Mouse (Mus musculus) MEL (cell line): ENCODE measurements around the gene Gpr55. TPM values are rescaled to one million over a fixed set of nuclear protein-coding genes. Genes with fewer than 3 reads are reported as not detected.
A peak's percentile ranks its signal among the peaks of the same experiment; 100 is the strongest.

Experiments used
- DNase-seq: peaks from one replicate; pipeline ENCODE4 v3.0.0; 2011; ENCODE audit warnings: low read depth, low spot score
- H3K27ac ChIP-seq: 2 replicates; pipeline ENCODE4 v1.5.1; 2012; ENCODE audit warnings: low read depth, mild to moderate bottlenecking, control low read depth, low read length, moderate library complexity; ENCODE audit not compliant: control insufficient read depth
- H3K27me3 ChIP-seq, 2 experiments: fragments of 150-350 bp in 1 of 2; sonication (generic) in 1 of 2; 2 replicates each; pipeline ENCODE4 v1.6.1; 2012; ENCODE audit warnings: low read length in 2 of 2, mild to moderate bottlenecking in 2 of 2, improper control_type of control experiment in 1 of 2, moderate library complexity in 1 of 2; ENCODE audit not compliant: insufficient read depth in 2 of 2, control insufficient read depth in 1 of 2
- H3K36me3 ChIP-seq, 2 experiments: 2 replicates each; pipeline ENCODE4 v1.6.1; 2012 to 2014; ENCODE audit warnings: low read length in 2 of 2, improper control_type of control experiment in 1 of 2, inconsistent platforms in 1 of 2, mild to moderate bottlenecking in 1 of 2; ENCODE audit not compliant: insufficient read depth in 2 of 2, control insufficient read depth in 1 of 2
- H3K4me1 ChIP-seq, 2 experiments: fragments of 150-350 bp in 1 of 2; sonication (generic) in 1 of 2; 2 replicates each; pipeline ENCODE4 v1.6.1; 2012; ENCODE audit warnings: low read length in 2 of 2, improper control_type of control experiment in 1 of 2, mild to moderate bottlenecking in 1 of 2; ENCODE audit not compliant: insufficient read depth in 2 of 2, control insufficient read depth in 1 of 2
- H3K4me3 ChIP-seq, 2 experiments: fragments of 150-350 bp in 1 of 2; sonication (generic) in 1 of 2; 2 replicates each; pipeline ENCODE4 v1.5.1; 2012; ENCODE audit warnings: low read depth in 2 of 2, low read length in 2 of 2, mild to moderate bottlenecking in 2 of 2, moderate library complexity in 2 of 2, control low read depth in 1 of 2, improper control_type of control experiment in 1 of 2; ENCODE audit not compliant: control insufficient read depth in 1 of 2, insufficient read depth in 1 of 2
- H3K79me2 ChIP-seq: 2 replicates; pipeline ENCODE4 v1.6.1; 2012; ENCODE audit warnings: mild to moderate bottlenecking, low read length, moderate library complexity; ENCODE audit not compliant: control insufficient read depth, poor library complexity, insufficient read depth
- H3K9ac ChIP-seq: 2 replicates; pipeline ENCODE4 v1.6.1; 2012; ENCODE audit warnings: low read depth, mild to moderate bottlenecking, control low read depth, low read length, moderate library complexity; ENCODE audit not compliant: control insufficient read depth, poor library complexity, severe bottlenecking
- H3K9me3 ChIP-seq: fragments of 150-350 bp; sonication (generic); replicated peaks from 2 replicates; pipeline ENCODE4 v1.6.1; 2012; ENCODE audit warnings: mild to moderate bottlenecking, low read length, improper control_type of control experiment, moderate library complexity; ENCODE audit not compliant: insufficient read depth
- BHLHE40 ChIP-seq: IDR thresholded peaks from 2 replicates; pipeline ENCODE4 v1.6.1; 2012; ENCODE audit warnings: low read depth, mild to moderate bottlenecking, inconsistent platforms, low read length, improper control_type of control experiment, borderline replicate concordance
- CHD1 ChIP-seq: IDR thresholded peaks from 2 replicates; pipeline ENCODE4 v1.6.1; 2012; ENCODE audit warnings: low read depth, mild to moderate bottlenecking, inconsistent platforms, low read length, improper control_type of control experiment
- CHD2 ChIP-seq: IDR thresholded peaks from 2 replicates; pipeline ENCODE4 v1.6.1; 2011; ENCODE audit warnings: low read length, improper control_type of control experiment
- CTCF ChIP-seq, 3 experiments: IDR thresholded peaks in 2 of 3; conservative IDR thresholded peaks in 1 of 3; 2 replicates each; pipeline ENCODE4 v1.5.1; 2011 to 2012; ENCODE audit warnings: low read length in 3 of 3, low read depth in 2 of 3, mild to moderate bottlenecking in 2 of 3, improper control_type of control experiment in 1 of 3, inconsistent platforms in 1 of 3, mixed read lengths in 1 of 3, moderate library complexity in 1 of 3; ENCODE audit not compliant: control insufficient read depth in 1 of 3, insufficient read depth in 1 of 3, poor library complexity in 1 of 3, severe bottlenecking in 1 of 3
- E2F4 ChIP-seq: IDR thresholded peaks from 2 replicates; pipeline ENCODE4 v1.6.1; 2011; ENCODE audit warnings: low read depth, low read length, improper control_type of control experiment, borderline replicate concordance
- ELF1 ChIP-seq: IDR thresholded peaks from 2 replicates; pipeline ENCODE4 v1.6.1; 2014; ENCODE audit warnings: low read depth, mild to moderate bottlenecking, inconsistent platforms, low read length, improper control_type of control experiment, moderate library complexity
- EP300 ChIP-seq, 2 experiments: IDR thresholded peaks; 2 replicates each; pipeline ENCODE4 v1.6.1; 2011; ENCODE audit warnings: improper control_type of control experiment in 2 of 2, low read length in 2 of 2, low read depth in 1 of 2, mild to moderate bottlenecking in 1 of 2
- ETS1 ChIP-seq: IDR thresholded peaks from 2 replicates; pipeline ENCODE4 v1.6.1; 2012; ENCODE audit warnings: low read depth, mild to moderate bottlenecking, inconsistent platforms, low read length, improper control_type of control experiment, moderate library complexity
- KAT2A ChIP-seq: conservative IDR thresholded peaks from 2 replicates; pipeline ENCODE4 v1.6.1; 2012; ENCODE audit warnings: low read depth, low read length, improper control_type of control experiment, inconsistent platforms
- MXI1 ChIP-seq: IDR thresholded peaks from 2 replicates; pipeline ENCODE4 v1.6.1; 2011; ENCODE audit warnings: mild to moderate bottlenecking, low read depth, low read length, improper control_type of control experiment
- NRF1 ChIP-seq: IDR thresholded peaks from 2 replicates; pipeline ENCODE4 v1.6.1; 2014; ENCODE audit warnings: low read depth, mild to moderate bottlenecking, inconsistent platforms, low read length, improper control_type of control experiment, moderate library complexity; ENCODE audit not compliant: poor library complexity, insufficient read depth, severe bottlenecking
- POLR2A ChIP-seq, 2 experiments: IDR thresholded peaks; 2 replicates each; pipeline ENCODE4 v1.6.1; 2011 to 2012; ENCODE audit warnings: low read length in 2 of 2, mild to moderate bottlenecking in 2 of 2, control low read depth in 1 of 2, improper control_type of control experiment in 1 of 2, low read depth in 1 of 2, moderate library complexity in 1 of 2; ENCODE audit not compliant: control insufficient read depth in 1 of 2, insufficient read depth in 1 of 2, poor library complexity in 1 of 2
- POLR2AphosphoS2 ChIP-seq: IDR thresholded peaks from 2 replicates; pipeline ENCODE4 v1.6.1; 2011; ENCODE audit warnings: low read length, improper control_type of control experiment
- POLR2AphosphoS5 ChIP-seq: IDR thresholded peaks from 2 replicates; pipeline ENCODE4 v1.6.1; 2012; ENCODE audit warnings: low read depth, borderline replicate concordance, mild to moderate bottlenecking, inconsistent platforms, low read length, moderate library complexity, mixed read lengths
- RAD21 ChIP-seq: IDR thresholded peaks from 2 replicates; pipeline ENCODE4 v1.6.1; 2011; ENCODE audit warnings: mild to moderate bottlenecking, low read depth, low read length, improper control_type of control experiment
- SIN3A ChIP-seq: IDR thresholded peaks from 2 replicates; pipeline ENCODE4 v1.6.1; 2012; ENCODE audit warnings: low read length, improper control_type of control experiment, inconsistent platforms
- SMC3 ChIP-seq: IDR thresholded peaks from 2 replicates; pipeline ENCODE4 v1.6.1; 2011; ENCODE audit warnings: low read depth, low read length, improper control_type of control experiment
- TAL1 ChIP-seq: IDR thresholded peaks from 2 replicates; pipeline ENCODE4 v1.6.1; 2012; ENCODE audit warnings: mild to moderate bottlenecking, inconsistent platforms, low read length, moderate library complexity, mixed read lengths
- TCF12 ChIP-seq: IDR thresholded peaks from 2 replicates; pipeline ENCODE4 v1.6.1; 2014; ENCODE audit warnings: low read depth, mild to moderate bottlenecking, inconsistent platforms, low read length, improper control_type of control experiment, moderate library complexity
- UBTF ChIP-seq: IDR thresholded peaks from 2 replicates; pipeline ENCODE4 v1.6.1; 2012; ENCODE audit warnings: low read depth, mild to moderate bottlenecking, inconsistent platforms, low read length, improper control_type of control experiment, moderate library complexity, borderline replicate concordance; ENCODE audit not compliant: insufficient read depth
- USF2 ChIP-seq, 2 experiments: IDR thresholded peaks; 2 replicates each; pipeline ENCODE4 v1.6.1; 2011 to 2012; ENCODE audit warnings: improper control_type of control experiment in 2 of 2, low read length in 2 of 2, borderline replicate concordance in 1 of 2, inconsistent platforms in 1 of 2, low read depth in 1 of 2, mild to moderate bottlenecking in 1 of 2; ENCODE audit not compliant: insufficient read depth in 1 of 2
- ZC3H11A ChIP-seq: IDR thresholded peaks from 2 replicates; pipeline ENCODE4 v1.6.1; 2012; ENCODE audit warnings: low read depth, mild to moderate bottlenecking, inconsistent platforms, low read length, improper control_type of control experiment
- polyA plus RNA-seq, 2 experiments: library from polyadenylated mRNA; stranded (reverse) in 1 of 2; unstranded in 1 of 2; fragments of >175 nt in 1 of 2; fragments of >200 nt in 1 of 2; gene quantifications; 2 replicates each; pipeline versions ENCODE4 v1.2.1 to v1.2.4; 2012; ENCODE audit warnings: low replicate concordance in 2 of 2, low read depth in 1 of 2; ENCODE audit not compliant: insufficient read length in 2 of 2, insufficient read depth in 1 of 2, missing spikeins in 1 of 2
- total RNA-seq: library from RNA; depleted of rRNA; stranded (reverse); fragments of 300-350 nt; gene quantifications from 2 replicates; pipeline ENCODE4 v1.2.3, GENCODE M21; 2012

Gpr55 gene
- total and polyA plus RNA-seq, 3 experiments, result 0.01 to 0.04 TPM; not detected in 1

- Histone ChIP-seq H3K79me2 (no peaks in the 10 kb centered on the region), H3K9ac (no peak overlapping the region), H3K36me3 (no peaks in the 10 kb centered on the region), H3K27me3 (peaks cover 0 to 8% of the 10 kb centered on the region in 2 experiments; a peak in 2 of 4 replicates), H3K9me3 (no peaks in the 10 kb centered on the region), H3K27ac (no peak overlapping the region), H3K4me1 (no peaks in the 10 kb centered on the region), H3K4me3 (no peak overlapping the region)
- TF ChIP-seq NRF1 (no peak), ETS1 (no peak), BHLHE40 (no peak), TAL1 (no peak), POLR2AphosphoS5 (no peak), UBTF (no peak), ZC3H11A (no peak), POLR2A (IDR thresholded peaks at IDR 0.05; ENCODE audit: control insufficient read depth in 1 of 2, insufficient read depth in 1 of 2, low read depth in 1 of 2, low read length in 2 of 2, poor library complexity in 1 of 2) (no peak), ELF1 (no peak), CTCF (IDR thresholded peaks at IDR 0.05 in 2 of 3, conservative IDR thresholded peaks at IDR 0.05 in 1 of 3; ENCODE audit: control insufficient read depth in 1 of 3, insufficient read depth in 1 of 3, low read depth in 2 of 3, low read length in 3 of 3, poor library complexity in 1 of 3, severe bottlenecking in 1 of 3) (no peak), MXI1 (no peak), USF2 (IDR thresholded peaks at IDR 0.05; ENCODE audit: borderline replicate concordance in 1 of 2, insufficient read depth in 1 of 2, low read depth in 1 of 2, low read length in 2 of 2) (no peak), KAT2A (no peak), POLR2AphosphoS2 (no peak), CHD2 (no peak), SIN3A (no peak), E2F4 (no peak), CHD1 (no peak)
- DNase-seq, result no peak
Measured at GRCm38 (mm10) chr1:85936265-85936664, 24.5 kb downstream of the Gpr55 start.

DNA sequence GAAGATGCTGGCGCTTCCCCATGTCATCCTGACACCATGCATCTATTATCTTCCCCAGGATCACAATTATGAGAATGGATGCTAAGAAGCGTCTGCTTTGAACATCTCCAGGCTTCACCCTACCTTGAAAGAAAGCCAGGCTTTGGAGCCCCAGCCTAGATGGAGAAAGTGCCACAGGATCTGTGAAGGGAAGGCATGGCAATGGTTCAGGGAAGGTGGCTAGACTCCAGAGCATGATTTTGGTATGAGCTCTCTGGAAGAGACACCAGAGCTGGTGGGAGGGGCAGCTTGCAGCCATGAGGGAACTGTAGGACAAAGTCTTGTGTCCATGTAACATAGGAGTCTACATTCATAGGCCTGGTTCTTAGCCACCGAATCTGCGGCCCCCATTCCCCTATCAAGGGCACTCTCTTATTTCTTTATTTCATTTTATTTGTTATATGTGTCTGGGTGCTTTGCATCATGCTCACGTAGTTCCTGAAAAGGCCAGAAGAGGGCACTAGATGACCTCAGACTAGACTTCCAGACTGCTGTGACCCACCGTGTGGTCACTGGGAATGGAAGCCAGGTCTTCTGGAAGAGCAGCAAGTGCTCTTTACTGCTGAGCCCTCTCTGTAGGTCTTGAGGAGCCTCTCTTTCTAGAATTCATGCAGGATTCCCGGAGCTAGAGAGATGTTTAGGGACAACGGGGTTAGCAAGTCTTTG, 25.5 kb downstream of the Gpr55 start:
- Histone ChIP-seq H3K27me3 (peaks cover 0 to 11% of the 10 kb centered on the region in 2 experiments; a peak in 2 of 4 replicates), H3K79me2 (no peaks in the 10 kb centered on the region), H3K9ac (no peak overlapping the region), H3K4me3 (no peak overlapping the region), H3K4me1 (no peaks in the 10 kb centered on the region), H3K27ac (no peak overlapping the region), H3K9me3 (no peaks in the 10 kb centered on the region), H3K36me3 (no peaks in the 10 kb centered on the region)
- TF ChIP-seq ZC3H11A (peak; percentile 86), SMC3 (peak; percentile 86), CTCF (IDR thresholded peaks at IDR 0.05 in 2 of 3, conservative IDR thresholded peaks at IDR 0.05 in 1 of 3; ENCODE audit: control insufficient read depth in 1 of 3, insufficient read depth in 1 of 3, low read depth in 2 of 3, low read length in 3 of 3, poor library complexity in 1 of 3, severe bottlenecking in 1 of 3) (peak; percentile 76 to 87 (median 80)), TCF12 (no peak), RAD21 (peak; percentile 86), EP300 (IDR thresholded peaks at IDR 0.05; ENCODE audit: low read depth in 1 of 2, low read length in 2 of 2) (no peak)
- peak; percentile 68 for DNase-seq
